Mouse (Mus musculus) kidney, embryonic 16.5 days (tissue): ENCODE measurements around the gene Vasn. TPM values are rescaled to one million over a fixed set of nuclear protein-coding genes. Genes with fewer than 3 reads are reported as not detected.

ENCODE experiments used
- ATAC-seq: fragments of 200-750 bp; cut with Nextera tagmentation; 2 replicates; pipeline ENCODE4 v1.8.0; 2017; ENCODE audit warnings: moderate TSS enrichment; ENCODE audit not compliant: low FRiP score, low TSS enrichment
- H3K27ac ChIP-seq: fragments of 300-500 bp; sonication (generic); 2 replicates; pipeline ENCODE4 v1.5.1; 2014; ENCODE audit warnings: low read length
- H3K27me3 ChIP-seq: fragments of 300-500 bp; sonication (generic); 2 replicates; pipeline ENCODE4 v1.6.1; 2014; ENCODE audit warnings: low read length, control low read depth, mixed read lengths; ENCODE audit not compliant: insufficient read depth
- H3K36me3 ChIP-seq: fragments of 300-500 bp; sonication (generic); 2 replicates; pipeline ENCODE4 v1.6.1; 2014; ENCODE audit warnings: low read length, control low read depth, mixed read lengths; ENCODE audit not compliant: insufficient read depth
- H3K4me1 ChIP-seq: fragments of 300-500 bp; sonication (generic); 2 replicates; pipeline ENCODE4 v1.6.1; 2014; ENCODE audit warnings: low read length, control low read depth, mixed read lengths; ENCODE audit not compliant: insufficient read depth
- H3K4me2 ChIP-seq: fragments of 300-500 bp; sonication (generic); replicated peaks from 2 replicates; pipeline ENCODE4 v1.6.1; 2014; ENCODE audit warnings: low read depth, low read length
- H3K4me3 ChIP-seq: fragments of 300-500 bp; sonication (generic); 2 replicates; pipeline ENCODE4 v1.5.1; 2014; ENCODE audit warnings: mild to moderate bottlenecking, low read length
- H3K9ac ChIP-seq: fragments of 300-500 bp; sonication (generic); replicated peaks from 2 replicates; pipeline ENCODE4 v1.6.1; 2014; ENCODE audit warnings: low read length
- H3K9me3 ChIP-seq: fragments of 300-500 bp; sonication (generic); 2 replicates; pipeline ENCODE4 v1.6.1; 2016; ENCODE audit warnings: low read length, control low read depth
- WGBS: fragments of 180-500 bp; shearing (Covaris S2); extraction: QIAGEN DNeasy Blood & Tissue Kit; methylation state at CpG from one replicate; pipeline ENCODE4 v1.1.7; 2014; 5-methylcytosine and 5-hydroxymethylcytosine counted together
- polyA plus RNA-seq: library from polyadenylated mRNA; unstranded; fragments of >200 nt; fragmentation: Nextera tagmentation; extraction: Ambion mirVana; gene quantifications from 2 replicates; pipeline ENCODE4 v1.2.1, GENCODE M21; 2015

Vasn gene
- polyA plus RNA-seq, 1 experiment from 2014 or later = 26.8 TPM

DNA sequence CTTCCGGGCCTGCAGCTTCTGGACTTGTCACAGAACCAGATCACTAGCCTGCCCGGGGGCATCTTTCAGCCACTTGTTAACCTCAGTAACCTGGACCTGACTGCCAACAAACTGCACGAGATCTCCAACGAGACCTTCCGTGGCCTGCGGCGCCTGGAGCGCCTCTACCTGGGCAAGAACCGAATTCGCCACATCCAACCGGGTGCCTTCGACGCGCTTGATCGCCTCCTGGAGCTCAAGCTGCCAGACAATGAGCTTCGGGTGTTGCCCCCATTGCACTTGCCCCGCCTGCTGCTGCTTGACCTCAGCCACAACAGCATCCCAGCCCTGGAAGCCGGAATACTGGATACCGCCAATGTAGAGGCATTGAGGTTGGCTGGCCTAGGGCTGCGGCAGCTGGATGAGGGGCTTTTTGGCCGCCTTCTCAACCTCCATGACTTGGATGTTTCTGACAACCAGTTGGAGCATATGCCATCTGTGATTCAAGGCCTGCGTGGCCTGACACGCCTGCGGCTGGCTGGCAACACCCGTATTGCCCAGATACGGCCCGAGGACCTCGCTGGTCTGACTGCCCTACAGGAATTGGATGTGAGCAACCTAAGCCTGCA, 8.8 kb downstream of the Vasn start:
- H3K36me3 ChIP-seq = peaks cover 34% of the 10 kb centered on the region
- H3K4me2 ChIP-seq = no peak overlapping the region
- no peaks in the 10 kb centered on the region for H3K9me3 ChIP-seq
- WGBS = 69% methylated on average over 28 of the region's 28 CpGs
- H3K4me3 ChIP-seq = no peak overlapping the region
- ATAC-seq = no peak; the same call in none of the 2 replicates
- H3K9ac ChIP-seq = no peak overlapping the region
- H3K27ac ChIP-seq = no peak overlapping the region
- no peaks in the 10 kb centered on the region for H3K27me3 ChIP-seq
- peaks cover 56% of the 10 kb centered on the region for H3K4me1 ChIP-seq

DNA sequence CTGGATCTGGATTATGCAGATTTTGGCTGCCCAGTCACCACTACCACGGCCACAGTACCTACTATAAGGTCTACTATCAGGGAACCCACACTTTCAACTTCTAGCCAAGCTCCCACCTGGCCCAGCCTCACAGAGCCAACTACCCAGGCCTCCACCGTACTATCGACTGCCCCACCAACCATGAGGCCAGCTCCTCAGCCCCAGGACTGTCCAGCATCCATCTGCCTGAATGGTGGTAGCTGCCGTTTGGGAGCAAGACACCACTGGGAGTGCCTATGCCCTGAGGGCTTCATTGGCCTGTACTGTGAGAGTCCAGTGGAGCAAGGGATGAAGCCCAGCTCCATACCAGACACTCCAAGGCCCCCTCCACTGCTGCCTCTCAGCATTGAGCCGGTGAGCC, 9.5 kb downstream of the Vasn start:
- ATAC-seq = no peak
- WGBS = 88% methylated on average over 5 of the region's 5 CpGs
- H3K4me3 ChIP-seq = no peak overlapping the region
- H3K27me3 ChIP-seq = no peaks in the 10 kb centered on the region
- no peak overlapping the region for H3K27ac ChIP-seq
- no peak overlapping the region for H3K9ac ChIP-seq
- peaks cover 49% of the 10 kb centered on the region for H3K4me1 ChIP-seq
- no peak overlapping the region for H3K4me2 ChIP-seq
- peaks cover 34% of the 10 kb centered on the region for H3K36me3 ChIP-seq
- H3K9me3 ChIP-seq = no peaks in the 10 kb centered on the region

DNA sequence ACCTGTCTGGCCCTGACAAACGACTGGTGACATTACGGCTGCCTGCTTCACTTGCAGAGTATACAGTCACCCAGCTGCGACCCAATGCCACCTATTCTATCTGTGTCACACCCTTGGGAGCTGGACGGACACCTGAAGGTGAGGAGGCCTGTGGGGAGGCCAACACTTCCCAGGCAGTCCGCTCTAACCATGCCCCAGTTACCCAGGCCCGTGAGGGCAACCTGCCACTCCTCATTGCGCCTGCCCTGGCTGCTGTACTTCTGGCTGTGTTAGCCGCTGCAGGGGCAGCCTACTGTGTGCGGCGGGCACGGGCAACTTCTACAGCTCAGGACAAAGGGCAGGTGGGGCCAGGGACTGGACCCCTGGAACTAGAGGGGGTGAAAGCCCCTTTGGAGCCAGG, 10.0 kb downstream of the Vasn start:
- ATAC-seq = no peak
- Histone ChIP-seq H3K9ac (no peak overlapping the region), H3K27ac (no peak overlapping the region), H3K4me3 (no peak overlapping the region), H3K36me3 (peaks cover 34% of the 10 kb centered on the region), H3K9me3 (no peaks in the 10 kb centered on the region), H3K4me2 (no peak overlapping the region), H3K4me1 (peaks cover 44% of the 10 kb centered on the region), H3K27me3 (no peaks in the 10 kb centered on the region)
- WGBS = 82% methylated on average over 11 of the region's 11 CpGs

DNA sequence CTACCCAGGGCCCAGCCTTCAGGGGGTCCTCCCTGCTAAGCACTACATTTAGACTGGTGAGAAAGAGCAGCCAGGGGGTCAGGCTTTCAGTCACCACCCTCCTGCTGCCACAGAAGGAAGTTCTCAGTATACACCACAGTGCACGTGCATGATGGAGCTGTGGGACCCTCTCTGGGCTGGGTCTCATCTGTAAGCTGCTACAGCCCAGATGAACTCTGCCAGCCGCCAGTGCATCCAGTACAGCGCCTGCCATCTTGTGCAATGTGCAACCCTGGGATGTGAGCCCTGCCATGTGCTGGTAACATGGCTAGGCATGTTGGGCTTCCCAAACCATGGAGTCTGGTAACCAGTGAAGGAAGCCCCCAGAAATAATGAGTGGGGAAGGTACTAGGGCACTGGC, 10.4 kb downstream of the Vasn start:
- no peak overlapping the region for H3K4me2 ChIP-seq
- no peak overlapping the region for H3K4me3 ChIP-seq
- no peaks in the 10 kb centered on the region for H3K27me3 ChIP-seq
- H3K9ac ChIP-seq = no peak overlapping the region
- H3K27ac ChIP-seq = no peak overlapping the region
- 85% methylated on average over 3 of the region's 3 CpGs for WGBS
- peaks cover 34% of the 10 kb centered on the region for H3K36me3 ChIP-seq
- ATAC-seq = no peak
- no peaks in the 10 kb centered on the region for H3K9me3 ChIP-seq
- peaks cover 41% of the 10 kb centered on the region for H3K4me1 ChIP-seq

DNA sequence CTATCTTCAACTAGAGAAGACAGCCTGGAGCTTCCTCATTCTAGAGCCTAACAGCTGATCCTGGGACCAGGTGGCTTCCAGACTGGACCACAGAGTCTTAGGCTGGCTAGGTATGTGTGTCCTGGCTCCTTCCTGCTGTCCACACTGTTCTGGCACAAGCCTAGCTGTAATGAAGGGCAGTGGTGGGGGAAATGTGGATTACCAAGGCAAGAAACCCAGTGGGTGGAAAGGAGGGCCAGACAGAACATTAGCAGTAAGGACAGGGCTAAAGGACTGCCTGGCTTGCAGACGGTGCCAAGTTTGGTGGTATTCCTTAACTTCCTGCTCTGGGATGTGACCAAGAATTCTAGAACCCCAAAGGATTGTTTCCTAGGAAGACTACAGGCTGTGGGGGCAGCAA, 11.3 kb downstream of the Vasn start:
- Histone ChIP-seq H3K9me3 (no peaks in the 10 kb centered on the region), H3K36me3 (peaks cover 34% of the 10 kb centered on the region), H3K4me3 (no peak overlapping the region), H3K9ac (no peak overlapping the region), H3K27ac (no peak overlapping the region), H3K4me2 (no peak overlapping the region), H3K4me1 (peaks cover 43% of the 10 kb centered on the region), H3K27me3 (no peaks in the 10 kb centered on the region)
- ATAC-seq = no peak
- WGBS = 84% methylated on average over 1 of the region's 1 CpGs

DNA sequence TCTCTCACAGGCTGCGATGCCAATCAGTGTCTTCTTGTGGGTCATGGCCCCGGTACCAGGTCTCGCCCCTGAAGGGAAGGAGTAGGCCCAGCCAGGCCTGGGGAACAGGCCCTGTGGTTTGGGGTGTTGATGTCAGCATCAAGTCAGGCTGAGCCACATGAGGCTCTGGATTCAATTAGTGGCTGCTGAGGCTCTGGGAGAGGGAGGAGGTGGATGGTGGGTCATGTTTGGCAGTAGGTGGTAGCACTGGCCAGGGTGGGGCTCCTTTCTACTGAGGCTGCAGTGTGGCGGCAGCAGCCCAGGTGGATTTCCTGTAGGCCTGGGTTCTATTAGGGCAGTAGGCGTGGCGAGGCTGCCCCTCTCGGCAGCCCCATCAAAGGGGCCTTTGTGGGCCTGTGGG, 11.9 kb downstream of the Vasn start:
- Histone ChIP-seq H3K27ac (0 out of 2 replicates have a peak overlapping the region, but pooled peaks have one; percentile 8), H3K36me3 (peaks cover 34% of the 10 kb centered on the region), H3K9ac (no peak overlapping the region), H3K4me2 (no peak overlapping the region), H3K4me1 (peaks cover 44% of the 10 kb centered on the region), H3K4me3 (no peak overlapping the region), H3K9me3 (no peaks in the 10 kb centered on the region), H3K27me3 (no peaks in the 10 kb centered on the region)
- 72% methylated on average over 7 of the region's 7 CpGs for WGBS
- ATAC-seq = no peak

DNA sequence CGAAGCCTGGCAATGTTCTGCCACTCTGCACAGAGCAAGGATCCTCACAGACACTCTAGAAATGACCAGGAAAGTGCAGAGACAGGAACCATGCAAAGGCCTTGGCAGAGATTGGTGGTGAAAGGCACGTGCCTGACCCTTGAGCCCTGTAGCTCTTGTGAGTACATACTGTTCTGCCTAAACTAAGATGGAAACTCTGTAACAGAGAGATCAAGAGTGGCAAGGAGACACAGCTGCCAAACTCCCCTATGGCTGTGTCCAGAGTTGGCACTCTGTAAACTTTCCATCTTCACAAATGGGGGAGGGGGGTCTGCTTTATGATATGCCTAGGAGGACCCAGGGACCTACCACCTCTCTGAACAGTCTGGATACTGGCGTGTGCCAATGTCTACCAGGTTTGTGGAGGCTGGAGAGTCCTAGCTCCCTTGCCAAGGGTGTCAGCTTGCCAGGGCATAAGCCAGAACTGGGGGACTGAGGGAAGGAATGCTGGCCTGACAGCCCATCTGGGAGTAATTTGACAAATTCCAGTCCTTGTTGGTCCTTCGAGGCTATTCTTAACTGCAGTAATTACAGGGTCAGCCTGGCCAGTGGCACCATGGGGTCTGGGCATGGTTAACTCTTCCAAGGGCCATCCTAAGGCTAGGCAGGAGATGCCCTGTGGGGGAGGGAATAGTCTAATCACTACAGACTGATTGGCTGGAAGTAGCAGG, 13.1 kb downstream of the Vasn start:
- Histone ChIP-seq H3K27ac (no peak overlapping the region), H3K36me3 (peaks cover 34% of the 10 kb centered on the region), H3K4me1 (peaks cover 40% of the 10 kb centered on the region), H3K4me3 (no peak overlapping the region), H3K4me2 (no peak overlapping the region), H3K9me3 (no peaks in the 10 kb centered on the region), H3K9ac (no peak overlapping the region), H3K27me3 (no peaks in the 10 kb centered on the region)
- 69% methylated on average over 4 of the region's 4 CpGs for WGBS
- ATAC-seq = no peak

DNA sequence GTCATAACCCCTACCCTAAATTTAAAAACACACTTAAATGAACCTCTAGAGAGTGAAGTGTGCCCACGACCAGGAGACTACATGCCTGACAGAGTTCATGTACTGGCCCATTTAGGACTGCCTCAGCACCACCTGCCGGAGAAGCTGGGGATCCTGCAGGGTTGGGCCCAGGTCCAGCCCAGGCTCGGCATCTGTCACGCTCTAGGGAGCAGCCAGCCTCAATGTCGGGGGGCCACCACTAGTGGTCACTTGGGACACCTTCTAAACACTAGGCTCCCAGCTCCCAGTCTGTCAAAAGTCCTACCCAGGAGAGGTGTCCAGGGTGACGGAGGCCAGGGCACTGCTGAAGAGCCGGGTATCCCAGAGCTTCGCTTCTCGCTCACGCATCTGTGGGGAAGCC, 15.0 kb downstream of the Vasn start:
- H3K4me2 ChIP-seq = no peak overlapping the region
- WGBS = 63% methylated on average over 10 of the region's 10 CpGs
- ATAC-seq = 0 out of 2 replicates have a peak, but pooled peaks have one; percentile 8
- no peaks in the 10 kb centered on the region for H3K27me3 ChIP-seq
- peaks cover 38% of the 10 kb centered on the region for H3K4me1 ChIP-seq
- peaks cover 21% of the 10 kb centered on the region for H3K36me3 ChIP-seq
- peak overlapping the region; percentile 68; the same call in 1 of the 2 replicates for H3K27ac ChIP-seq
- H3K4me3 ChIP-seq = no peak overlapping the region
- H3K9me3 ChIP-seq = no peaks in the 10 kb centered on the region
- H3K9ac ChIP-seq = 0 out of 2 replicates have a peak overlapping the region, but pooled peaks have one; percentile 14

DNA sequence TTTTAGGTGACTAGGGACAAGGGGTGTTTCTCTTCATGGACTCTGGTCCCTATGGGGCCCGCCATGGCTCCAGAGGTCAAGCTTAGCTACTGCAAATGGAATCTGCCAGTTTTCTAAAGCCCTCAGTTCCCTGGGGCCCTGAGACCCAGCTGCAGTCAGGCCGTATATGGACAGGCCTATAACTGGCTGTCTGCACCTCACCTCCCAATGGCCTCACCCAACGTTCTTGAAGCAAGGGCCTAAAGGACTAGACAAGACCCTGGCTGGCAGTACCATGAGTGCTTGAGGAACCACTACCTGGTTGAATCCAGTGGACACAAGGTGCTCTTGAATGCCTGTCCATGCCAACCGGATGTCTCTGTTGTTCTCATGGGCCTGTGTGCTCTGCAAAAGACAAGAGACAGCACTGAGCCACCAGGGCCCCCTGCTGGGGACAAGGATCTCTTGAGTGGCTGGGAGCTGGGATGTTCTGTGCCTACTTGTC, 15.6 kb downstream of the Vasn start:
- no peak overlapping the region for H3K4me3 ChIP-seq
- peaks cover 15% of the 10 kb centered on the region for H3K36me3 ChIP-seq
- no peaks in the 10 kb centered on the region for H3K9me3 ChIP-seq
- H3K27ac ChIP-seq = peak overlapping the region; percentile 68
- peaks cover 40% of the 10 kb centered on the region for H3K4me1 ChIP-seq
- 60% methylated on average over 4 of the region's 4 CpGs for WGBS
- H3K9ac ChIP-seq = 0 out of 2 replicates have a peak overlapping the region, but pooled peaks have one; percentile 14
- no peak overlapping the region for H3K4me2 ChIP-seq
- ATAC-seq = no peak
- H3K27me3 ChIP-seq = no peaks in the 10 kb centered on the region
